Mouse (Mus musculus) spleen, adult 2 months (tissue): ENCODE data around the gene Washc4.

ENCODE experiments used
- CTCF ChIP-seq: fragments of 200-500 bp; IDR thresholded peaks from 2 replicates; pipeline ENCODE4 v1.5.1; 2011; ENCODE audit warnings: mild to moderate bottlenecking, inconsistent platforms; ENCODE audit not compliant: insufficient read depth, insufficient read length, insufficient replicate concordance; ENCODE audit errors: extremely low read depth
- POLR2A ChIP-seq: fragments of 200-500 bp; IDR thresholded peaks from 2 replicates; pipeline ENCODE4 v1.6.1; 2011; ENCODE audit warnings: low read depth, low read length, inconsistent platforms

DNA sequence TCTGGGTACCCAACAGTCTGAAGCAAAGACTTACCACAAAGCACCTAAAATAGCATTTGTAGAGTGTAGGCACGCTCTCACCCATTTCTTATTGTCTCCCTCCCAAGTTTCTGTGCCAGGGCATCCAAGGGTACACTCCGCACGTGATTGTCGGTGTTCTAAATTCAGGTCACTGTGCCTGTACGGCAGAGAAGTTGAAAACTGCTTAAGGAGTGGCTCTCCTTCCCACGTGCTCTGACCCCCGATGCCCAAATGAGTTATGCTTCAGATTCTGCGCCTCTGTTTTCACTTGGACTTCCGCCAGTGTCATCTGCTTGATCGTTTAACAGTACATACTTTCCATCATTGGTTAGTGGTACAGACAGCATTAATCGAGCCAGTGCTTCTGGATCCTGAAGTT, 57.1 kb downstream of the Washc4 start:
- no peak for TF ChIP-seq POLR2A
- TF ChIP-seq CTCF: no peak
